Mouse (Mus musculus): ENCODE data around the gene Msgn1. TPM values are rescaled to one million over a fixed set of nuclear protein-coding genes. Genes with fewer than 3 reads are reported as not detected.

Msgn1 gene
- total RNA-seq (2023) = not detected

DNA sequence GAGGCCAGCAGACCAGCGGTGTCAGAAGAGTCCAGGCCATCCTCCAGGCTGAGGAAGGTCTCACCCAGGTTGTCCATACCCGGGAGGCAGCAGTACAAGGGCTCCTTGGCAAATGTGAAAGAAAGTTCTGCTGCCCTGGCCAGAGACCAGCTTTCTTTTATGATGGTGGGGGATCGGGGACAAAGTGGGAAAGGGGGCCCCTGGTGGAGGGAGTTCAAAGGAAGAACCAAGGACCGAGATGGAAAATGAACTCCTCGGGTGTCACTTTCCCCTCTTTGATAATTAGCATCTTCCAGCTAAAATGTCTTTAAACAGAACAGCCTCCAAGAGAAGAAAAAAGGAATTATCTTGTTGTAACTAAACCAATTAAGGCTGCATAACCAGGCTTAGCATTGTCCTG, at the start of gene Msgn1:
TSS of gene Msgn1 (minus strand) at position 101 of the 400 bp plus-strand sequence.

Other genes starting within 250 kb of the Msgn1 start
- not detected for gene Kcns3, start 57.9 kb downstream of the Msgn1 start, total RNA-seq (2023)
- 3.1 TPM for gene Gen1, start 56.8 kb upstream of the Msgn1 start, total RNA-seq (2023)
- 137 TPM for gene Smc6, start 56.9 kb upstream of the Msgn1 start, total RNA-seq (2023)
- not detected for gene Vsnl1, start 227.6 kb upstream of the Msgn1 start, total RNA-seq (2023)
- not detected for gene Rad51ap2, start 247.1 kb upstream of the Msgn1 start, total RNA-seq (2023)

Measured in CD4-positive naive resting alpha-beta T cell, adult 76 days (primary cell).